Mouse (Mus musculus) heart, embryonic 13.5 days (tissue): ENCODE measurements around the gene Cd180. TPM values are rescaled to one million over a fixed set of nuclear protein-coding genes. Genes with fewer than 3 reads are reported as not detected.

ENCODE experiments used
- ATAC-seq: fragments of 200-750 bp; cut with Nextera tagmentation; 2 replicates; pipeline ENCODE4 v1.8.0; 2017; ENCODE audit warnings: moderate TSS enrichment; ENCODE audit not compliant: insufficient number of reproducible peaks, low FRiP score, low TSS enrichment; ENCODE audit errors: extremely low read depth
- H3K27ac ChIP-seq: fragments of 300-500 bp; sonication (generic); replicated peaks from 2 replicates; pipeline ENCODE4 v1.5.1; 2015; ENCODE audit warnings: moderate library complexity, mild to moderate bottlenecking, inconsistent platforms
- H3K27me3 ChIP-seq: fragments of 300-500 bp; sonication (generic); replicated peaks from 2 replicates; pipeline ENCODE4 v1.6.1; 2015; ENCODE audit warnings: mild to moderate bottlenecking, inconsistent platforms
- H3K36me3 ChIP-seq: fragments of 300-500 bp; sonication (generic); 2 replicates; pipeline ENCODE4 v1.6.1; 2015; ENCODE audit warnings: mild to moderate bottlenecking, inconsistent platforms
- H3K4me1 ChIP-seq: fragments of 300-500 bp; sonication (generic); 2 replicates; pipeline ENCODE4 v1.6.1; 2015; ENCODE audit warnings: inconsistent platforms
- H3K4me2 ChIP-seq: fragments of 300-500 bp; sonication (generic); 2 replicates; pipeline ENCODE4 v1.6.1; 2015; ENCODE audit warnings: inconsistent platforms, mild to moderate bottlenecking, moderate library complexity
- H3K4me3 ChIP-seq: fragments of 300-500 bp; sonication (generic); 2 replicates; pipeline ENCODE4 v1.5.1; 2015; ENCODE audit warnings: moderate library complexity, mild to moderate bottlenecking, inconsistent platforms
- H3K9ac ChIP-seq: fragments of 300-500 bp; sonication (generic); 2 replicates; pipeline ENCODE4 v1.6.1; 2015; ENCODE audit warnings: inconsistent platforms, mild to moderate bottlenecking, moderate library complexity
- H3K9me3 ChIP-seq: fragments of 300-500 bp; sonication (generic); 2 replicates; pipeline ENCODE4 v1.6.1; 2016; ENCODE audit warnings: inconsistent platforms
- WGBS: fragments of 180-500 bp; shearing (Covaris S2); methylation state at CpG from one replicate; pipeline ENCODE4 v1.1.7; 2015; ENCODE audit warnings: mixed read lengths; 5-methylcytosine and 5-hydroxymethylcytosine counted together
- polyA plus RNA-seq: library from polyadenylated mRNA; unstranded; fragments of >200 nt; fragmentation: Nextera tagmentation; extraction: Ambion mirVana; gene quantifications from 2 replicates; pipeline ENCODE4 v1.2.1, GENCODE M21; 2015

Cd180 gene
- polyA plus RNA-seq, 1 experiment from 2014 or later = 0.71 TPM

- Histone ChIP-seq H3K36me3 (peaks cover 87% of the 10 kb centered on the region), H3K9ac (no peak overlapping the region), H3K4me3 (no peak overlapping the region), H3K27me3 (no peaks in the 10 kb centered on the region), H3K4me2 (no peak overlapping the region), H3K9me3 (no peaks in the 10 kb centered on the region), H3K4me1 (no peaks in the 10 kb centered on the region), H3K27ac (no peak overlapping the region)
- 78% methylated on average over 9 of the region's 9 CpGs for WGBS
- ATAC-seq = no peak
Observed at GRCm38 (mm10) chr13:102745626-102746342, 52.4 kb downstream of the Cd180 start.

- Histone ChIP-seq H3K9ac (no peak overlapping the region), H3K27ac (no peak overlapping the region), H3K4me3 (no peak overlapping the region), H3K9me3 (no peaks in the 10 kb centered on the region), H3K27me3 (no peaks in the 10 kb centered on the region), H3K4me1 (no peaks in the 10 kb centered on the region), H3K4me2 (no peak overlapping the region), H3K36me3 (peaks cover 86% of the 10 kb centered on the region)
- no peak for ATAC-seq
- 84% methylated on average over 17 of the region's 17 CpGs for WGBS
Observed at GRCm38 (mm10) chr13:102746803-102747561, 53.6 kb downstream of the Cd180 start.

GRCm38 (mm10) chr13:102749194-102749593 lies 55.8 kb downstream of the Cd180 start:
- no peak overlapping the region for H3K9ac ChIP-seq
- H3K4me1 ChIP-seq = peaks cover 7% of the 10 kb centered on the region
- no peaks in the 10 kb centered on the region for H3K27me3 ChIP-seq
- H3K9me3 ChIP-seq = no peaks in the 10 kb centered on the region
- ATAC-seq = no peak
- H3K4me3 ChIP-seq = no peak overlapping the region
- WGBS = 71% methylated on average over 6 of the region's 6 CpGs
- H3K36me3 ChIP-seq = peaks cover 87% of the 10 kb centered on the region
- no peak overlapping the region for H3K4me2 ChIP-seq
- no peak overlapping the region for H3K27ac ChIP-seq

- no peak overlapping the region for H3K9ac ChIP-seq
- no peaks in the 10 kb centered on the region for H3K27me3 ChIP-seq
- 86% methylated on average over 10 of the region's 10 CpGs for WGBS
- H3K4me2 ChIP-seq = no peak overlapping the region
- no peak for ATAC-seq
- no peak overlapping the region for H3K4me3 ChIP-seq
- peaks cover 12% of the 10 kb centered on the region for H3K4me1 ChIP-seq
- H3K36me3 ChIP-seq = peaks cover 90% of the 10 kb centered on the region
- H3K9me3 ChIP-seq = no peaks in the 10 kb centered on the region
- H3K27ac ChIP-seq = no peak overlapping the region
Observed at GRCm38 (mm10) chr13:102749891-102750290, 56.5 kb downstream of the Cd180 start.

- no peak for ATAC-seq
- Histone ChIP-seq H3K27me3 (no peaks in the 10 kb centered on the region), H3K4me2 (no peak overlapping the region), H3K36me3 (peaks cover 95% of the 10 kb centered on the region), H3K9ac (no peak overlapping the region), H3K9me3 (no peaks in the 10 kb centered on the region), H3K4me1 (peaks cover 12% of the 10 kb centered on the region), H3K27ac (no peak overlapping the region), H3K4me3 (no peak overlapping the region)
- 61% methylated on average over 19 of the region's 19 CpGs for WGBS
Observed at GRCm38 (mm10) chr13:102753714-102754556, 60.6 kb downstream of the Cd180 start.

GRCm38 (mm10) chr13:102755124-102755523 lies 61.8 kb downstream of the Cd180 start:
- H3K4me2 ChIP-seq = no peak overlapping the region
- H3K27me3 ChIP-seq = no peaks in the 10 kb centered on the region
- H3K36me3 ChIP-seq = peaks cover 95% of the 10 kb centered on the region
- no peak overlapping the region for H3K9ac ChIP-seq
- no peak for ATAC-seq
- H3K4me3 ChIP-seq = no peak overlapping the region
- peaks cover 12% of the 10 kb centered on the region for H3K4me1 ChIP-seq
- no peaks in the 10 kb centered on the region for H3K9me3 ChIP-seq
- 91% methylated on average over 8 of the region's 8 CpGs for WGBS
- no peak overlapping the region for H3K27ac ChIP-seq

- WGBS = 84% methylated on average over 8 of the region's 8 CpGs
- H3K27ac ChIP-seq = no peak overlapping the region
- no peak overlapping the region for H3K9ac ChIP-seq
- peaks cover 95% of the 10 kb centered on the region for H3K36me3 ChIP-seq
- H3K9me3 ChIP-seq = no peaks in the 10 kb centered on the region
- peaks cover 12% of the 10 kb centered on the region for H3K4me1 ChIP-seq
- no peak overlapping the region for H3K4me2 ChIP-seq
- ATAC-seq = no peak
- H3K4me3 ChIP-seq = no peak overlapping the region
- H3K27me3 ChIP-seq = no peaks in the 10 kb centered on the region
Observed at GRCm38 (mm10) chr13:102756071-102756470, 62.7 kb downstream of the Cd180 start.

- Histone ChIP-seq H3K4me2 (no peak overlapping the region), H3K27me3 (no peaks in the 10 kb centered on the region), H3K4me1 (peaks cover 12% of the 10 kb centered on the region), H3K4me3 (no peak overlapping the region), H3K27ac (no peak overlapping the region), H3K9me3 (no peaks in the 10 kb centered on the region), H3K9ac (no peak overlapping the region), H3K36me3 (peaks cover 93% of the 10 kb centered on the region)
- no peak for ATAC-seq
- 86% methylated on average over 6 of the region's 6 CpGs for WGBS
Observed at GRCm38 (mm10) chr13:102758021-102758420, 64.7 kb downstream of the Cd180 start.

GRCm38 (mm10) chr13:102761410-102761809 lies 68.1 kb downstream of the Cd180 start:
- peaks cover 88% of the 10 kb centered on the region for H3K36me3 ChIP-seq
- no peaks in the 10 kb centered on the region for H3K27me3 ChIP-seq
- ATAC-seq = no peak
- 80% methylated on average over 9 of the region's 9 CpGs for WGBS
- H3K4me1 ChIP-seq = peaks cover 14% of the 10 kb centered on the region
- no peaks in the 10 kb centered on the region for H3K9me3 ChIP-seq
- no peak overlapping the region for H3K27ac ChIP-seq
- no peak overlapping the region for H3K9ac ChIP-seq
- H3K4me2 ChIP-seq = no peak overlapping the region
- no peak overlapping the region for H3K4me3 ChIP-seq

- H3K9ac ChIP-seq = no peak overlapping the region
- H3K36me3 ChIP-seq = peaks cover 89% of the 10 kb centered on the region
- peaks cover 14% of the 10 kb centered on the region for H3K4me1 ChIP-seq
- H3K27me3 ChIP-seq = no peaks in the 10 kb centered on the region
- no peak overlapping the region for H3K4me2 ChIP-seq
- H3K27ac ChIP-seq = no peak overlapping the region
- WGBS = 89% methylated on average over 10 of the region's 10 CpGs
- ATAC-seq = no peak
- H3K4me3 ChIP-seq = no peak overlapping the region
- H3K9me3 ChIP-seq = no peaks in the 10 kb centered on the region
Observed at GRCm38 (mm10) chr13:102762203-102762602, 68.8 kb downstream of the Cd180 start.

- H3K27ac ChIP-seq = no peak overlapping the region
- 69% methylated on average over 1 of the region's 1 CpGs for whole genome bisulfite sequencing
- H3K4me1 ChIP-seq = peaks cover 14% of the 10 kb centered on the region
- H3K27me3 ChIP-seq = no peaks in the 10 kb centered on the region
- H3K9ac ChIP-seq = no peak overlapping the region
- peaks cover 90% of the 10 kb centered on the region for H3K36me3 ChIP-seq
- H3K4me3 ChIP-seq = no peak overlapping the region
- H3K4me2 ChIP-seq = no peak overlapping the region
- H3K9me3 ChIP-seq = no peaks in the 10 kb centered on the region
- ATAC-seq = no peak
Observed at GRCm38 (mm10) chr13:102764218-102764617, 70.9 kb downstream of the Cd180 start.
